Mouse (Mus musculus): ENCODE data around the gene Il17re. TPM values are rescaled to one million over a fixed set of nuclear protein-coding genes. Genes with fewer than 3 reads are reported as not detected.

Il17re gene
- 0.13 and 0.36 TPM in 2 replicates for polyA plus RNA-seq (2012; rRNA removed)

DNA sequence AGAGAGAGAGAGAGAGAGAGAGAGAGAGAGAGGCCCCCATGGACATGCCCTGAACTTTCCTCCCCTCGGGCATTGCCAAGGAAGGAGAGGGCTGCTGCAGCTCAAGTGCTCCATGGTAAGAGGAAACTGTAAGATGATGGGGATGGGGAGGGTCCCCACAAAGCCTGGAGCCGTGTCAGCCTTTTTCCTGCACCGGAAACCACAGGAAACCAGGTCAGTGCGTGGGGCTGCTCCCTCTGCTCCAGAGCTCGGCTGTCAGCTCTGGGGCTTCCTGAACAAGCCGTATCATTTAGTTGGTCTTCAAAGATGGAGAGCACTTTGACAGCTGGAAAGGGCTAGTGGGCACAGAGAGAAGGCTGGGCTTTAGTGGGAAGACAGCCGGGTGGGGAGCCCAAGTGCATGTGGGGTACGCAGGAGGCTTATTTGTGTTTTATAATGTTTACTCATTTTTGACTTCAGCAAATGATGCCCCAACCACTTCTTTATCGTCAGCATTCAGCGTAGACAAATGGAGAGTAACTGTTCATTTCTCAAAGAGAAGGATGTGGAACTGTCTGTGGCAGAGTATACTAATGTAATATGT is at the start of gene Il17re:
Gene Il17re (plus strand): TSS at position 533 of the 583 bp plus-strand sequence.

GRCm38 (mm10) chr6:113419199-113419587 is 39.1 kb upstream of the Il17re start, which contains the start of gene Rpusd3:
Gene Rpusd3 (minus strand): TSS chr6:113419340.

GRCm38 (mm10) chr6:113435664-113436205 is 22.5 kb upstream of the Il17re start, which contains the start of gene Cidec:
Gene Cidec (minus strand): TSS chr6:113435760.

GRCm38 (mm10) chr6:113442442-113443090 is 15.7 kb upstream of the Il17re start, which contains the start of gene Jagn1:
Gene Jagn1 (plus strand): TSS chr6:113442569.

GRCm38 (mm10) chr6:113471297-113471936 is 13.1 kb downstream of the Il17re start, which contains the start of gene Il17rc:
Gene Il17rc (plus strand): TSS chr6:113471427.

DNA sequence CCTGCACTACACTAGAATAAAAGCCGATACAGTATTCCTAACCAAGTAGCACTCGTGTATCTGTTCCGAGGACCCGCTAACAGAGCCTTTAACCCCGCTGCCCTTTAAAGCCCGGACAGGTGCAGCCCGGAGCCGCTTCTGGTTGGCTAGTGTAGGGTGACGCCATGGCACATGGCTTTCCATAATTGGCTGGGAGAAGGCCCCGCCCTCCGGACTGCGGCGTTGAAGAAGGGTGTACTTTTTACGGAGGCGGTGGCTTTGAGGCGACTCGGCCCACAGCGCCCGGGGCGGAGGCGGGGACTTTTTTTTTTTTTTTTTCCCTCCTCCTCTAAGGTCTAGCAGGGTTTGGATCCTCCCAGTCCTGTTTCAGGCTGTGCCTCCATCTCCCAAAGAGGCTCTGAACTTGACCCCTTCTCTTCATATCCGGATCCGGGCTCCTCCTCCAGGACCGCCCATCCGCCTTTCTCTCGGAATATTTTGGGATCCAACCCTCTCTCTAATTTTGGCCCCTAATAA is 24.9 kb downstream of the Il17re start, which contains the start of gene Creld1:
Gene Creld1 (plus strand): TSS at position 198 of the 516 bp plus-strand sequence.

DNA sequence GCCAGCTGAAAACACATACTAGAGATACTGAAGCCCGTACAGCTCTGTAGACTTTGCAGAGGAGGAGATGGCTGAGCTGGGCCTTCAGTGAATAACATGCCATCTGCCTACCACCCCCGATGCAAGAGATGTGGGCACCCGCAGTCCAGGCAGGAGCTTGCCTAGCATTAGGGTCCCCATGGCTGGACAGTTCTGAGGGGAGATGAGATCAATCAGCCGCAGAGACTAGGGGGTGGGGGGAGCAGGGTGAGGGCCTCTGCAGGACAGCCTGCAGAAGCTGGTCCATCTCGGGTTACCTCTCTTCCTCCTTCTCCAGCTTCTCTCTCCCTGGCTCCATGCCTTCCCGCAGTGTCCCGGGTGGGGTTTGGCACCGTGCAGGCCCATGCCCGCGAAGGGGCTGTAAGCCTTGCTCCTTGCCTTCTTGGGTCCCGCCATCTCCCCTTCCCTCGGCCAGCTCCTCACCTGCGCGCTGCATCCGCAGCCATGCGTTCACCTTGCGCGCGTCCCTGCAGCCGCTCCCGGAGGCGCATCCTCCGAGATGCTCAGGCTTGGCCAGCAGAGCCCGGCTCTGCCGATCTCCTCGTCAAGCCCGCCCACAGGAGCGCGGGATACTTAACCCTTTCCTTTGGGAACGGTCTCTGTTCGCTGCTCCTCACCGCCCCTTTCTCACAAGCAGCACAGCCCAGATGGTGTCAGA is 43.3 kb downstream of the Il17re start, which contains the start of gene Prrt3:
Gene Prrt3 (minus strand): TSS at position 544 of the 697 bp plus-strand sequence.

Other genes with a start within 250 kb of the Il17re start
- gene Mtmr14, start 220.6 kb upstream of the Il17re start, polyA plus RNA-seq (2012; rRNA removed): 33.4 and 34.9 TPM in 2 replicates
- gene Cpne9, start 176.2 kb upstream of the Il17re start, polyA plus RNA-seq (2012; rRNA removed): 3.1 and 9.4 TPM in 2 replicates
- 28.8 and 28.9 TPM in 2 replicates for gene Brpf1, start 151.3 kb upstream of the Il17re start, polyA plus RNA-seq (2012; rRNA removed)
- gene Ogg1, start 131.5 kb upstream of the Il17re start, polyA plus RNA-seq (2012; rRNA removed): 14.3 and 16.3 TPM in 2 replicates
- gene Camk1, start 114.5 kb upstream of the Il17re start, polyA plus RNA-seq (2012; rRNA removed): 102 and 103 TPM in 2 replicates
- gene Tada3, start 80.6 kb upstream of the Il17re start, polyA plus RNA-seq (2012; rRNA removed): 70.0 and 78.9 TPM in 2 replicates
- 132 and 137 TPM in 2 replicates for gene Arpc4, start 80.4 kb upstream of the Il17re start, polyA plus RNA-seq (2012; rRNA removed)
- gene Ttll3, start 69.2 kb upstream of the Il17re start, polyA plus RNA-seq (2012; rRNA removed): 22.2 and 22.8 TPM in 2 replicates
- 20.9 and 21.9 TPM in 2 replicates for gene Rpusd3, start 39.1 kb upstream of the Il17re start, polyA plus RNA-seq (2012; rRNA removed)
- 0.04 and 0.07 TPM in 2 replicates for gene Cidec, start 22.7 kb upstream of the Il17re start, polyA plus RNA-seq (2012; rRNA removed)
- gene Jagn1, start 15.9 kb upstream of the Il17re start, polyA plus RNA-seq (2012; rRNA removed): 69.3 and 70.5 TPM in 2 replicates
- gene Il17rc, start 12.9 kb downstream of the Il17re start, polyA plus RNA-seq (2012; rRNA removed): 3.5 and 4.0 TPM in 2 replicates
- gene Creld1, start 24.8 kb downstream of the Il17re start, polyA plus RNA-seq (2012; rRNA removed): 43.0 and 44.8 TPM in 2 replicates
- gene Prrt3, start 43.4 kb downstream of the Il17re start, polyA plus RNA-seq (2012; rRNA removed): 13.0 and 13.1 TPM in 2 replicates
- 74.1 and 76.8 TPM in 2 replicates for gene Emc3, start 73.2 kb downstream of the Il17re start, polyA plus RNA-seq (2012; rRNA removed)
- 4.5 and 4.6 TPM in 2 replicates for gene Fancd2, start 73.2 kb downstream of the Il17re start, polyA plus RNA-seq (2012; rRNA removed)
- 0.04 TPM in 1 of 2 replicates, not detected in the other for gene Fancd2os, start 142.2 kb downstream of the Il17re start, polyA plus RNA-seq (2012; rRNA removed)
- 247 and 262 TPM in 2 replicates for gene Brk1, start 146.3 kb downstream of the Il17re start, polyA plus RNA-seq (2012; rRNA removed)
- gene Vhl, start 165.5 kb downstream of the Il17re start, polyA plus RNA-seq (2012; rRNA removed): 55.8 and 61.6 TPM in 2 replicates
- gene Irak2, start 180.0 kb downstream of the Il17re start, polyA plus RNA-seq (2012; rRNA removed): 4.9 and 5.6 TPM in 2 replicates
- gene Tatdn2, start 238.6 kb downstream of the Il17re start, polyA plus RNA-seq (2012; rRNA removed): 32.8 and 33.1 TPM in 2 replicates

Data from central nervous system, embryonic 18 days (tissue).